Mouse (Mus musculus) liver, embryonic 13.5 days (tissue): ENCODE measurements around the gene St13. TPM values are rescaled to one million over a fixed set of nuclear protein-coding genes. Genes with fewer than 3 reads are reported as not detected.
A peak's percentile ranks its signal among the peaks of the same experiment; 100 is the strongest.

Experiments used
- ATAC-seq: fragments of 200-750 bp; cut with Nextera tagmentation; 2 replicates; pipeline ENCODE4 v1.8.0; 2017; ENCODE audit warnings: low read depth, mild to moderate bottlenecking, moderate number of reproducible peaks, moderate library complexity
- DNase-seq: peaks from one replicate; pipeline ENCODE4 v3.0.0; 2022
- H3K27ac ChIP-seq: fragments of 300-500 bp; sonication (generic); 2 replicates; pipeline ENCODE4 v1.5.1; 2015; ENCODE audit warnings: moderate library complexity, mild to moderate bottlenecking, inconsistent platforms
- H3K27me3 ChIP-seq: fragments of 300-500 bp; sonication (generic); 2 replicates; pipeline ENCODE4 v1.6.1; 2015; ENCODE audit warnings: mild to moderate bottlenecking, inconsistent platforms
- H3K36me3 ChIP-seq: fragments of 300-500 bp; sonication (generic); 2 replicates; pipeline ENCODE4 v1.6.1; 2015; ENCODE audit warnings: mild to moderate bottlenecking, inconsistent platforms
- H3K4me1 ChIP-seq: fragments of 300-500 bp; sonication (generic); replicated peaks from 2 replicates; pipeline ENCODE4 v1.6.1; 2015; ENCODE audit warnings: inconsistent platforms
- H3K4me2 ChIP-seq: fragments of 300-500 bp; sonication (generic); 2 replicates; pipeline ENCODE4 v1.6.1; 2015; ENCODE audit warnings: inconsistent platforms, mild to moderate bottlenecking, moderate library complexity
- H3K4me3 ChIP-seq: fragments of 300-500 bp; sonication (generic); replicated peaks from 2 replicates; pipeline ENCODE4 v1.5.1; 2015; ENCODE audit warnings: mild to moderate bottlenecking, inconsistent platforms
- H3K9ac ChIP-seq: fragments of 300-500 bp; sonication (generic); 2 replicates; pipeline ENCODE4 v1.6.1; 2015; ENCODE audit warnings: mild to moderate bottlenecking, inconsistent platforms
- H3K9me3 ChIP-seq: fragments of 300-500 bp; sonication (generic); replicated peaks from 2 replicates; pipeline ENCODE4 v1.6.1; 2016; ENCODE audit warnings: inconsistent platforms
- WGBS: fragments of 180-500 bp; shearing (Covaris S2); methylation state at CpG from one replicate; pipeline ENCODE4 v1.1.7; 2015; ENCODE audit not compliant: insufficient replicate concordance; 5-methylcytosine and 5-hydroxymethylcytosine counted together
- polyA plus RNA-seq: library from polyadenylated mRNA; unstranded; fragments of >200 nt; fragmentation: Nextera tagmentation; extraction: Ambion mirVana; gene quantifications from 2 replicates; pipeline ENCODE4 v1.2.1, GENCODE M21; 2015

The St13 gene
- polyA plus RNA-seq, 1 experiment from 2014 or later, result 77.9 TPM

GRCm38 (mm10) chr15:81365246-81365645 is 34.6 kb downstream of the St13 start:
- Histone ChIP-seq H3K27ac (0 out of 2 replicates have a peak overlapping the region, but pooled peaks have one; percentile 14), H3K36me3 (peaks cover 47% of the 10 kb centered on the region)
- 64% methylated on average over 8 of the region's 8 CpGs for WGBS

GRCm38 (mm10) chr15:81364271-81364670 is 35.6 kb downstream of the St13 start:
- Histone ChIP-seq H3K36me3 (peaks cover 38% of the 10 kb centered on the region), H3K4me2 (no peak overlapping the region), H3K9me3 (no peaks in the 10 kb centered on the region), H3K4me1 (peaks cover 51% of the 10 kb centered on the region), H3K9ac (no peak overlapping the region), H3K27me3 (no peaks in the 10 kb centered on the region), H3K4me3 (no peak overlapping the region), H3K27ac (no peak overlapping the region)
- no peak for DNase-seq
- WGBS, result 87% methylated on average over 1 of the region's 1 CpGs
- ATAC-seq, result no peak

More at GRCm38 (mm10) chr15:81365246-81365645, 34.6 kb downstream of the St13 start:
- Histone ChIP-seq H3K27me3 (no peaks in the 10 kb centered on the region), H3K9ac (no peak overlapping the region), H3K9me3 (no peaks in the 10 kb centered on the region), H3K4me3 (no peak overlapping the region), H3K4me2 (no peak overlapping the region), H3K4me1 (peaks cover 41% of the 10 kb centered on the region)
- DNase-seq (no peak), ATAC-seq (no peak)

GRCm38 (mm10) chr15:81362501-81362900 is 37.4 kb downstream of the St13 start:
- Histone ChIP-seq H3K27ac (peak overlapping the region; percentile 81), H3K4me2 (peak overlapping the region; percentile 86; the same call in 1 of the 2 replicates), H3K9ac (no peak overlapping the region), H3K27me3 (no peaks in the 10 kb centered on the region), H3K9me3 (no peaks in the 10 kb centered on the region), H3K4me1 (peaks cover 57% of the 10 kb centered on the region), H3K36me3 (peaks cover 27% of the 10 kb centered on the region), H3K4me3 (no peak overlapping the region)
- DNase-seq, result no peak
- no peak for ATAC-seq
- 78% methylated on average over 1 of the region's 1 CpGs for WGBS

DNA sequence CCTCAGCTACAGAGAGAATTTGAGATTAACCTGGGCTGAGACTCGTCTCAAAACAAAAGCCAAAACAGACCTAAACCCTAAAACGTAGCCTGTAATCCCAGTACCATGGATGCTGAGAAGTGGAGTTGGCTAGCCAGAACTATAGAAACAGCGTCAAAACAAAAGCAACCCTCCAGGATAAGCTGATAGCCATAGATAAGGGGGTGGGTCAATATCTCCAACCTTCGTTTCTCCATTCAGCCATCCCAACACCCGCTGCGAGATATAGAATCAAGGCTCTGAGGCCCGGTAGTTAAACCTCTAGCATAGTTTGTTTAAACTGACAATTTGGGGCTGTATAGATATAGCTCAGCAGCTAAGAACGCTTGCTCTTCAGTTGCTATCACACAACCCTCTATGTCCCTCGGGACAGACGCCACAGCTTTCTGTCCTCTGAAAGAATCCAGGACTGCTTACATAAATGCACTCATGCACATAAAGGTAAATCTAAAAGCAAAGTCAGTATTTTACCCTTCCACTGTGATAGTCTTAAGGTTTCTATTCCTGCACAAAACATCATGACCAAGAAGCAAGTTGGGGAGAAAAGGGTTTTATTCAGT is 38.4 kb downstream of the St13 start:
- peak overlapping the region; percentile 81 for H3K27ac ChIP-seq
- H3K36me3 ChIP-seq, result peaks cover 18% of the 10 kb centered on the region
- peak; percentile 14; the same call in 1 of the 2 replicates for ATAC-seq
- WGBS, result 10% methylated on average over 10 of the region's 10 CpGs
- peak overlapping the region; percentile 86 for H3K4me2 ChIP-seq
- H3K27me3 ChIP-seq, result no peaks in the 10 kb centered on the region
- no peaks in the 10 kb centered on the region for H3K9me3 ChIP-seq
- peak overlapping the region; percentile 79 for H3K4me3 ChIP-seq
- H3K4me1 ChIP-seq, result peaks cover 60% of the 10 kb centered on the region
- H3K9ac ChIP-seq, result peak overlapping the region; percentile 46
- DNase-seq, result peak; percentile 34

DNA sequence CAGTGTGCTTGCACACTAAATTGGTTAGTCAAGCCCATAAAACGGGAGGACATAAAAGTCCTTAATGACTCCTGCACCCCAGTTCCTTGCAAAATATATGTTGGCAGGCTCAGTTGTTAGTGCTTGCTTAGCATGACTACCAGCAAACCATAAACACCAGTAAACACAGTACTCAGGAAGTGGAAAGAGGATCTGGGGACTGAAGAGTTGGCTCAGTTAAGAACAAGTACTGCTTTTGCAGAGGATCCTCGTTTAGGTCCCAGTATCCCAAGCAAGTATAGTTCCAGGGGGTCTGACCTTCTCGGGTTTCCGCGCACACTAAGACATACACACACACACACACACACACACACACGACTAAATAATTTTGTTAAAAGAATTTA is 38.9 kb downstream of the St13 start:
- H3K4me1 ChIP-seq, result peaks cover 60% of the 10 kb centered on the region
- H3K36me3 ChIP-seq, result peaks cover 13% of the 10 kb centered on the region; the same call in 1 of the 2 replicates
- H3K9ac ChIP-seq, result peak overlapping the region; percentile 46
- peak overlapping the region; percentile 81 for H3K27ac ChIP-seq
- DNase-seq, result no peak
- WGBS, result 28% methylated on average over 6 of the region's 6 CpGs
- H3K4me2 ChIP-seq, result peak overlapping the region; percentile 86
- peak overlapping the region; percentile 79 for H3K4me3 ChIP-seq
- no peaks in the 10 kb centered on the region for H3K9me3 ChIP-seq
- peak; percentile 46 for ATAC-seq
- no peaks in the 10 kb centered on the region for H3K27me3 ChIP-seq

- Histone ChIP-seq H3K9me3 (no peaks in the 10 kb centered on the region), H3K9ac (peak within 1 kb of the TSS; percentile 86), H3K4me3 (peak within 1 kb of the TSS; percentile 79), H3K4me2 (peak within 1 kb of the TSS; percentile 86), H3K36me3 (peaks cover 9% of the 10 kb centered on the region; the same call in 1 of the 2 replicates), H3K27ac (peak within 1 kb of the TSS; percentile 88), H3K27me3 (no peaks in the 10 kb centered on the region), H3K4me1 (peaks cover 57% of the 10 kb centered on the region)
- under 1% methylated on average over 30 of the region's 30 CpGs for WGBS
- ATAC-seq (peak; percentile 98), DNase-seq (peak; percentile 93)
Observed at GRCm38 (mm10) chr15:81360345-81361021, 39.4 kb downstream of the St13 start, which contains the start of gene Slc25a17. TSS of gene Slc25a17 (minus strand) at chr15:81360812.

- peak overlapping the region; percentile 86; the same call in 1 of the 2 replicates for H3K9ac ChIP-seq
Observed at GRCm38 (mm10) chr15:81359421-81359820, 40.5 kb downstream of the St13 start.

DNA sequence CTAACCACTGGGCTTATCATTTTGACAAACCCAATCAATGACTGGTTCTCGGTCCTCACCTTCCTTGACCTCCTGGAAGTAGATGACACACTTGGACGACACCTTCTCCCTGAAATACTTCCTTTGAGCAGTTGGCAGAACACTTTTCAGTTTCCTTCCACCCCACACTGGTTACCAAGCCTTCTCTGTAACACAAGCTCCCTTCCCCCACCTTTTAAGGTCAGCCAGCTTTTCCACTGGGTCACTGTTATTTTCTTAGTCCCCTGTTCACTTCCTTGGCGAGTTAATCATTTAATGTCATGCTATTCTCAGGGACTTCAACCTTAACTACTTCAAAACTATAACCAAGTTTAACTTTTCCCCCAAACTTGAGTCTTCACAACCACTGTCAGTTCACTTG is 40.9 kb downstream of the St13 start:
- 58% methylated on average over 3 of the region's 3 CpGs for WGBS
- 0 out of 2 replicates have a peak overlapping the region, but pooled peaks have one; percentile 7 for H3K27ac ChIP-seq

More at GRCm38 (mm10) chr15:81359421-81359820, 40.5 kb downstream of the St13 start:
- Histone ChIP-seq H3K4me2 (peak overlapping the region; percentile 86), H3K27me3 (no peaks in the 10 kb centered on the region), H3K36me3 (peaks cover 2% of the 10 kb centered on the region; the same call in 1 of the 2 replicates), H3K9me3 (no peaks in the 10 kb centered on the region), H3K4me1 (peaks cover 57% of the 10 kb centered on the region), H3K27ac (peak overlapping the region; percentile 7; the same call in 1 of the 2 replicates), H3K4me3 (peak overlapping the region; percentile 79)
- WGBS, result 78% methylated on average over 5 of the region's 5 CpGs
- no peak for ATAC-seq
- no peak for DNase-seq

GRCm38 (mm10) chr15:81356946-81357345 is 42.9 kb downstream of the St13 start:
- H3K9me3 ChIP-seq, result no peaks in the 10 kb centered on the region
- no peak overlapping the region for H3K27ac ChIP-seq
- H3K4me2 ChIP-seq, result no peak overlapping the region
- no peak overlapping the region for H3K9ac ChIP-seq
- whole genome bisulfite sequencing, result 65% methylated on average over 5 of the region's 5 CpGs
- no peak for DNase-seq
- H3K27me3 ChIP-seq, result no peaks in the 10 kb centered on the region
- no peak for ATAC-seq
- no peaks in the 10 kb centered on the region for H3K36me3 ChIP-seq
- peaks cover 42% of the 10 kb centered on the region for H3K4me1 ChIP-seq
- no peak overlapping the region for H3K4me3 ChIP-seq

More for the DNA sequence above, 40.9 kb downstream of the St13 start:
- peak overlapping the region; percentile 18; the same call in 1 of the 2 replicates for H3K9ac ChIP-seq
- H3K36me3 ChIP-seq, result no peaks in the 10 kb centered on the region
- H3K9me3 ChIP-seq, result no peaks in the 10 kb centered on the region
- no peak for DNase-seq
- H3K4me3 ChIP-seq, result peak overlapping the region; percentile 79; the same call in 1 of the 2 replicates
- no peaks in the 10 kb centered on the region for H3K27me3 ChIP-seq
- ATAC-seq, result no peak
- peak overlapping the region; percentile 86 for H3K4me2 ChIP-seq
- H3K4me1 ChIP-seq, result peaks cover 57% of the 10 kb centered on the region

DNA sequence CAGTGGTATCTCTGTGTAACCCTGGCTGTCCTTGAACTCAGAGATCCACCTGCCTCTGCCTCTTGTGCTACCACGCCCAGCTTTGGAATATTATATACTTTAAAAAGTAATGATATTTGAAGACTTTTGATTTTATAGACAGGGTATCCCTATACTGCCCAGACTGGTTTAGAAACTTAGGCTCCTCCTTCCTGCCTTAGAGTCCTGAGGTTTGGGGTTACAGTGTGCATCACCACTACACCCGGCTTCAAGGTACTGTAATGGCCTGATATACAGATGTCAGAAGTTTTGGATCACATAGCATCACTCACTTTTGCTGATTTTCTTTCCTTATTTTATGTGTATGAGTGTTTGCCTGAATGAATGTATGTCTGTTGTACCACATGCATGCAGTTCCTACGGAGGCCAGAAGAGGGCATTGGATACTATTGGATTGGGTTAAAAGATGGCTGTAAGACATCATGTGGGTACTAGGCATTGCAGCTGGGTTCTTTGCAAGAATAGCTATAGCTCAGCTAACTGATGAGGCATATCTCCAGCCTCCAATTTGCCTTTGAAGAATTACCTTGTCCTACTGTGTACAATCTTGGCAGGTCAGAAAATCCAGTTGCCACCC is 44.6 kb downstream of the St13 start:
- Histone ChIP-seq H3K9me3 (no peaks in the 10 kb centered on the region), H3K4me3 (no peak overlapping the region), H3K27me3 (no peaks in the 10 kb centered on the region), H3K4me2 (no peak overlapping the region), H3K27ac (no peak overlapping the region), H3K36me3 (no peaks in the 10 kb centered on the region), H3K9ac (no peak overlapping the region), H3K4me1 (peaks cover 33% of the 10 kb centered on the region)
- peak; percentile 51 for DNase-seq
- 40% methylated on average over 3 of the region's 3 CpGs for WGBS
- ATAC-seq, result no peak

DNA sequence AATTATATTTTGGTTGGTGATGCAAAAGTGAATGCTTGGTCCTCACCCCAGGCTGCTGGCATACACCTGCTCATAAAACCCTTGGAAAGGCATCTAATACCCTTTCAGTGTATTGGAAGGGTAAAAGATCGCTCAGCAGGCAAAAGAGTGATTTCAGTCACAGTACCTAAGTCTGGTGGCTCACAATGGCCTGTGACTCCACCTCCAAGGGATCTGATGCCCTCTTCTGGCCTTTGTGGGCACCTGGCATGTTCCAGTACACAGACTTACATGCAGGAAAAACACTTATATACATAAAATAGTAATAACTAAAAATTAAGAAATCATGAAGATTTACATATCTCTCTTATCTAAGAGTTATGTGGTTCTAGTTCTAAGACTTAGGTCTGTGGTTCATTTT is 47.2 kb downstream of the St13 start:
- Histone ChIP-seq H3K27me3 (no peaks in the 10 kb centered on the region), H3K4me1 (peaks cover 21% of the 10 kb centered on the region), H3K27ac (no peak overlapping the region), H3K9me3 (no peaks in the 10 kb centered on the region), H3K4me2 (no peak overlapping the region), H3K9ac (no peak overlapping the region), H3K36me3 (no peaks in the 10 kb centered on the region; the same call in 1 of the 2 replicates), H3K4me3 (no peak overlapping the region)
- WGBS, result 55% methylated on average over 1 of the region's 1 CpGs
- DNase-seq (no peak), ATAC-seq (no peak)
